Mouse (Mus musculus): ENCODE measurements around the gene Vmn1r42.
"Not testable (repeated sequence)": the region's sequence is repeated elsewhere in the genome, so short reads cannot be mapped to it uniquely, and the experiment has no call there.

Vmn1r42 gene

DNA sequence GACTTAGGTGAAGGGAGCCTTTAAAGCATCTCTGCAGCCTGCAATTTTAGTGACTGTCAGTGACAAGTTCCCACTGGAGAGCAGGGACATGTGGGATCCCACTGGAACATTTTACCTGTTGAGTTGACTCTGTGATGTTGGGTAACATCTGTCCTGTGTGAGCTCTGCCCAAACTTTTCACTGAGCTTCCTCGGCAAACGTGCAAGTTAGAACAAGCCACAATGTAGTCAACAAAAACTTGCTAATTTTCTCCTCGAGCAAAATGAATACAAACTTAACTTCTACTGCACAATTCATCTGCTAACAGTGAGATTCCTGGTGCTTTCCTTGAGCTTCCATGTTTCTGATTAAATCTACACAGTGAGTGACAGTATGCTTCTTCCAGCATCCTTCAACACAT is at the start of gene Vmn1r42, which contains the start of gene Vmn1r43:
Gene Vmn1r42 (minus strand): TSS at position 101 of the 400 bp plus-strand sequence.
Gene Vmn1r43 (minus strand): TSS at position 101 of the 400 bp plus-strand sequence.
- DNase-seq (ENCODE audit: low read depth, low spot score): not testable (repeated sequence)

DNA sequence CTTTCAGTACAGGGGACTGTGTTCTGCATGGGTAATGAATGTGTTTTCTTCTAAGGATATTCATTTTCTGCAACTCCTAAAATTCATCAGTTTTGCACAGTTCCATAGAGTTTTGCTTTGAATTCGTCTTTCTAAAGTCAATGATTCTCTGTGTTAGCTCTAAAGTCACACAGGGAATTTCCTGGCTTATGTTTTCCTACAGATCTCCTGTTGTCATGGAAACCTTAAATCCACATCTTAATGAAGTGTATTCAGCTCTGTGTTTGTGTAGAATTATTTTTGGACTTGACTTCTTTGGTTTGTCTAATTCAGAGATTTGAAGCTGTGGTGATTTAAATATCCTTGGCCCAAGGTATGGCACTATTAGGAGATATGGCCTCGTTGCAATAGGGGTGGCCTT is 7.6 kb upstream of the Vmn1r42 start:
- DNase-seq (ENCODE audit: low read depth, low spot score): no peak

DNA sequence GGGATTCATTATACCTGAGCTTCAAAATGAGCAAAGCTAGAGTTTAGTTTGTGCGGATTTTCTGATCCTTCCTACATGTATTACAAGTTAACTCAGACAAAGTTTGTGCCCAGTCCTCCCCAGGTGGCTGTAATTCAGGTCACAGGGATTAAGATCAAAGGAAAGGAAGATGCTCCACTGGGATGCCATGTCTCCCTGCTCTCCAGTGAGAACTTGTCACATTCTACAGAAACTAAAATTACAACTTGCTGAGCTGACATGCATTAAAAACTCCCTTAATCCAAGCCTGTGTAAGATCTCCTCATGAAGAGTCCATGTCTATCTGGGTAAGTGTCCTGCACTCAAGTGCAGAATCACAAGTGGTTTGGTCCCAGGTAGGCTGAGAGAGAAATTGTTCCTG is 7.1 kb upstream of the Vmn1r42 start, which contains the start of gene Vmn1r44:
Gene Vmn1r44 (plus strand): TSS at position 301 of the 400 bp plus-strand sequence.
- DNase-seq (ENCODE audit: low read depth, low spot score): no peak

DNA sequence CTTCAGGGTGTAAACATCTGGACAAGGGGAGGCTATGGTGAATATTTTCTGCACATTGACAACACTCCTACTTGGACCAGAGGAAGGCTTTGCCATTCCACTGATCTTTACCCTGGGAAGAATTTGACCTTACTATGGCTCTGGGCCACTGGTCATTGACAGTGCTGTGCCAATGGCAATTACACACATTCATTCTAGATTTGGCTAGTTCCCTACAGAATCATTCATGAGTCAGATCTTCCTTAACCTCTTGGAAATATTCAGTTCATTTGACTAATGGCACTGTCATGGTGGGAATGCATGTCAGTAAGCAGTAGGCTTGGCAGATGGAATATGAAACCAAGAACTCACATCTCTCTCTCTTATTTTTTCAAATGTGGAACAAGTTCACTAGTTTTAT is 4.7 kb upstream of the Vmn1r42 start:
- DNase-seq (ENCODE audit: low read depth, low spot score): no peak

DNA sequence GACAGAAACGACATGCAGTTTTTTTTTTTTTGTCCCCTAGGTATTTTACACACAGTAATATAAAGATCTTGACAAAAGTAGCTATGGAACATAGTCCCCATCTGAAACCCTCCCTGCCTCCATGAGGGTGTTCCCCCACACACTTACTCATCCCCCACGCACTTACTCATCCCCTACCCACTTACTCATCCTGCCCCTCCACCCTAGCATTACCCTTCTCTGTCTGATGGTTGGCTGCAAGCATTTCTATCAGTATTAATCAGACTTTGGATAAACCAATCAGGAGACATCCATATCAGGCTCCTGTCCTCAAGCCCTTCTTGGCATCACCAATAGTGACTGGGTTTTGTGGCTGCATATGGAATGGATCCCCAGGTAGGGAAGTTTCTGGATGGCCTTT is 750 bp upstream of the Vmn1r42 start:
- no peak for DNase-seq (ENCODE audit: low read depth, low spot score)

DNA sequence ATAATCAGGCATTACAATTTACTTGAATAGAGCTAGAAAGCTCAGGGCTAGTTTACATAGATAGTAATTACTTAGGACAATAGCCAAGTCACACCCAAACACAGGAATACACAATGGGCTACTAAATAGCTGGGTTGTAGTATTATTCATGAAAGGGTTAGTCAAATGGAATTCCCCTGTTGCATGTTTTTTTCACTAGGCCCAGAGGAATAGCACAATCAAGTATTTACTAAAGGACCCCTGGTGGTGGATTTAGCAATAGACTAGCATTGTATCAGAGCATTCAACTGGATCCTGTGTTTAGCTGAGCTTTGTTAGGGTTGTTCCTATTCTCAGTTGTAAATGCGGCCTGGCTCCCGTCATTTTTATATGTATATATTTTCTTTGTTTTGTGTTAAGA is 8.2 kb downstream of the Vmn1r42 start:
- no peak for DNase-seq (ENCODE audit: low read depth, low spot score)

DNA sequence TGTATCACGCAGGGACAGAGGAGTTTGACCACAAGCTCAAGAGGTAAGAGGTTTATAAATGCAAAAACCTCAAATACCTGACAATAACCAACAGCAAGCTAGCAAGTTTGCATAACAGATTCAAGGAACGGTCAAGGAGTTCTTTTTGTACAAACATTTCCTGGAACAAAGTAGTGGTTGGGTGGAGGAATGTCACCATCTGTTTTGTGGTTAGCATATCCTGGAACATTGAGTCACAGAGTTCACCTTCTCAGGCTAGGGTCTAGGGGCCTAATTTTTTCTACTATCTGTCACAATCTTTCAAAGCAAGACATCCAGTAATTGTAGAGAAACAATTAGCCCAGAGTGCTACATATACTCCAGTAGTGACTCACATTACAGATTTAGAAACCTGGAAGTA is 8.9 kb downstream of the Vmn1r42 start:
- no peak for DNase-seq (ENCODE audit: low read depth, low spot score)

DNA sequence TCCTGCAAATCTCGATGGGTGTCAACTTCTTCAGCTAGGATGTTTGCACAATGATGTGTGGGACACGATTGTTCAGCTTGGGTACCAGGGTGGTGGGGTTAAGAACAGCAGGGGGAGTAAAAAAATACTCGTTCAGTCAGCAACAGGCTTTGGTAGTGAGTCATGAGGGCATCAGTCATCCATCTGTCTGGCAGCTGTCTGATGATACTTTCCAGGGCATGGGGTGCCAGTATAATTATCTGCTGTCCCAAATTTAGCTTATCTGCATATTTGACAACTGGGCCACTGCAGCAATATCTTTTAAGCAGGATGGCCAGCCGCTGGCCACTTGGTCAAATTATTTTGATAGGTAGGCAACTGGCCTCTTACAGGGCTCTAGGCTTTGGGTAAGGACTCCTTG is 12.4 kb downstream of the Vmn1r42 start:
- no peak for DNase-seq (ENCODE audit: low read depth, low spot score)

DNA sequence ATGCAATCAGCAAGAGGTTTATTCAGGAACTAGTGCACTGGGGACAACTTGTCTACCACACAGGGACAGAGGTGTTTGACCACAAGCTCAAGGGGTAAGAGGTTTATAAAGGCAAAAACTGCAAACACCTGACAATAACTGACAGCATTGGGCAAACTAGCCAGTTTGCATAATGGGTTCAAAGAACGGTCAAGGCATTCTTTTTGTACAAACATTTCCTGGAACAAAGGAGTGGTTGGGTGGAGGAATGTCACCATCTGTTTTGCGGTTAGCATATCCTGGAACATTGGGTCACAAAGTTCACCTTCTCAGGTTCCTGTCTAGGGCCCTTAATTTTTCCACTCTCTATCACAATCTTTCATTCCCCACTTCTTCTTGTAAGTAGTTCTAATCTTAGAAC is 16.4 kb downstream of the Vmn1r42 start:
- DNase-seq (ENCODE audit: low read depth, low spot score): no peak

GRCm38 (mm10) chr6:89857552-89857951 is 18.7 kb downstream of the Vmn1r42 start:
- no peak for DNase-seq (ENCODE audit: low read depth, low spot score)

Measured in CD4-positive helper T cell, adult 2 months (primary cell).